Mouse (Mus musculus): ENCODE data around the gene Gm13889. TPM values are rescaled to one million over a fixed set of nuclear protein-coding genes. Genes with fewer than 3 reads are reported as not detected.
A peak's percentile ranks its signal among the peaks of the same experiment; 100 is the strongest.

Gm13889 gene
- polyA plus RNA-seq, 1 experiment from 2014 or later: 6.2 TPM

DNA sequence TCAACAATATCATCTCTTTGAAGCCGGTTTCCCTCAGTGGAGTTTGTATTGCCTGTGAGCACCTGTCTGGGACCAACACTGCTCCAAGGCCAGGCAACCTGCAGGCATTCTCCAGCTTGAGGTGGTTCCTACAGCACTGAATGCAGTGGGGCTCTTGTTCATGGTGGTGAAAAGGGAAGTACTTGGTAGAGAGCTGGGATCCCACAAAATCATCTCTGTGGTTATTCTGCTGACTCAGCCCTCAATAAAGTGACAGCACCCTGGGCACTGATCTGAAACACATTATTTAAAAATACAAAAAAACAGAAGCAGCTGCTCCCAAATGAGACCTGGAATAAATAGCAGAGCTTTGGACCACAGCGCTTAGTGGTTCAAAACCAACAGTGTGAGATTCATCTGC is 31.4 kb upstream of the Gm13889 start:
- Histone ChIP-seq H3K4me1 (ENCODE audit: control insufficient read depth, insufficient read depth, low read length) (0 out of 2 replicates have a peak, but pooled peaks cover 3% of the 10 kb centered on the region), H3K4me2 (ENCODE audit: low read length) (no peak overlapping the region), H3K9ac (replicated peaks; ENCODE audit: low read length) (no peak overlapping the region), H3K27ac (replicated peaks; ENCODE audit: low read depth, low read length) (no peak overlapping the region), H3K27me3 (ENCODE audit: control insufficient read depth, insufficient read depth, low read length) (no peaks in the 10 kb centered on the region), H3K9me3 (ENCODE audit: control insufficient read depth, low read length) (no peaks in the 10 kb centered on the region), H3K36me3 (ENCODE audit: control insufficient read depth, insufficient read depth, low read length) (peaks cover 67% of the 10 kb centered on the region), H3K4me3 (replicated peaks; ENCODE audit: low read depth, low read length) (no peak overlapping the region)
- no peak for DNase-seq
- WGBS: 96% methylated on average over 2 of the region's 2 CpGs
- ATAC-seq (ENCODE audit: low FRiP score, low TSS enrichment): no peak

DNA sequence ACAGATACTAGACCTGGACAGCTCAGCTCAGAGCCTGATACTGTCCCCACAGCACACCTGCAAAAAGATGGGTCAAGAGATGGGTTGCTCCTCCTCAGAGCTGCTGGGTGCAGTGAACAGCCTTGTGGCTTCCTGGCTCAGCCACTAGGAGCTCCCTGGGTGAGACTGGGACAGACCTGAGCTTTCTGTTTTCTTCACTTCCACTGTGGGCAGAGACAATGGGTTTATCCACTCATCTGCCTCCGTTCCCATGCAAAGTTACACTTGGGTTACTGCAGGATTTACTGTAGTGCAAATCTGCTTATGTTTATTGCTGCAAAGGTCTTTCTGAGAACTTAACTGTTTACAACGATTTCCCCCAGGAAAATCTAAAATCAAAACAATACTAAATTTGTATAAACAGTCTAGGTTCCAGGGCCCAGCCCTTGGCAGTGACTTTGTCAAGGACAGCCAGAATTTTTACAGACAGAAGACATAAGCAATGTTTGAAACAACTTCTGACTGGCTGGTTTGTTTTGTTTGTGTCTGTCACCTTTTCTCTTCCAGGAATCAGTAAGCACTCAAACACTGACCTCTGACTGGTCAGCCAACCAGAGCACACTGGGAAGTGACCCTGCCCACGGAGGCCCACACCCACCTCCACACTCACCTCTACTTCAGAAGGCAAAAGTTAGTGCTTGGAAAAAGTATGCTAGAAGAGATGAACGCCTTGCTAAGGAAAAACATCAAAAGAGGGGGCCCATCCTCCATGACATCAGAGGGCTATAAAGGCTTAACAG is 25.6 kb upstream of the Gm13889 start:
- Histone ChIP-seq H3K27ac (replicated peaks; ENCODE audit: low read depth, low read length) (no peak overlapping the region), H3K4me3 (replicated peaks; ENCODE audit: low read depth, low read length) (no peak overlapping the region), H3K36me3 (ENCODE audit: control insufficient read depth, insufficient read depth, low read length) (peaks cover 70% of the 10 kb centered on the region), H3K9ac (replicated peaks; ENCODE audit: low read length) (no peak overlapping the region), H3K4me1 (ENCODE audit: control insufficient read depth, insufficient read depth, low read length) (no peaks in the 10 kb centered on the region), H3K27me3 (ENCODE audit: control insufficient read depth, insufficient read depth, low read length) (no peaks in the 10 kb centered on the region), H3K9me3 (ENCODE audit: control insufficient read depth, low read length) (no peaks in the 10 kb centered on the region), H3K4me2 (ENCODE audit: low read length) (no peak overlapping the region)
- ATAC-seq (ENCODE audit: low FRiP score, low TSS enrichment): no peak
- DNase-seq: no peak
- 93% methylated on average over 4 of the region's 4 CpGs for WGBS

DNA sequence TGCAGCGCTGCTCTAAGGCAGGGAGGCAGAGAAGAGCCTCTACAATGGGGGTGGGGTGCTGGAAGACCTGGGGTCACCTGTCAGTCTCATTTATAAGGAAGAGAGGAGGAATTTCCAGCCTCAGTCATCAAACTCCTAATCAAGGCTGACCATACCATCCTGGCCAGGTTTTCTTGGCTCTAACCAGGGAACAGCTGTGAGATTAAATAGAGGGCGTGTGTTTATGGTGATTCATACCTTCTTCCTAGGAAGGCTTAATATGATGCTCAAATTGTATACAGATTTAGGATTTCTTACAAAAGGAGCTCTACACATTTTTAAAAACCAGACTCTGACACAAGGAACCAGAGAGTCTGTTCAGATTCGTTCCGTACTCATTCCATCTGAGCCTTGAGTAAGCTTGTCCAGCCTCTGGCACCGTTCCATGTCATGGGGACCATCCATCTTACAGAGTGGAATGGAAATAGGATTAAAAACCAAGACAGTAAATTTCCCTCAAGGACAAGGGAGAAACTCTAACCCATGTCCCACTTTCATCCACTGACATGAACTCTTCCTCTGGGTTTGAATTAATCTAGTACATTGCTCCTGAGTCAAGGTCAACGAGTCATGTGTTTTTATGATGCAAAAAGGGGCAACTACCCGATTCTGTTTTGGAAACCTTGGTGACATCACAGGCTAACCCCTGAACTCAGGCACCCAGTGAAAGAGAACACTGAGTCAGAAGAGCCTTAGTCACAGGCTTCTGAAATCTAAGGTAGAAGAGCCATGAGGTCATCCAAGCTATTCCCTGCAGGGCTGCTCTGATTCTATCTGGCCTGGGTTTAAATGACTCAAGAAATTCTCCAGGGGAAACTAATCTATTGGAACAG is 22.5 kb upstream of the Gm13889 start:
- Histone ChIP-seq H3K9me3 (ENCODE audit: control insufficient read depth, low read length) (no peaks in the 10 kb centered on the region), H3K4me1 (ENCODE audit: control insufficient read depth, insufficient read depth, low read length) (peaks cover 20% of the 10 kb centered on the region), H3K36me3 (ENCODE audit: control insufficient read depth, insufficient read depth, low read length) (peaks cover 53% of the 10 kb centered on the region), H3K9ac (replicated peaks; ENCODE audit: low read length) (no peak overlapping the region), H3K4me3 (replicated peaks; ENCODE audit: low read depth, low read length) (no peak overlapping the region), H3K4me2 (ENCODE audit: low read length) (no peak overlapping the region), H3K27ac (replicated peaks; ENCODE audit: low read depth, low read length) (no peak overlapping the region), H3K27me3 (ENCODE audit: control insufficient read depth, insufficient read depth, low read length) (no peaks in the 10 kb centered on the region)
- 91% methylated on average over 7 of the region's 7 CpGs for WGBS
- no peak for DNase-seq
- ATAC-seq (ENCODE audit: low FRiP score, low TSS enrichment): no peak

DNA sequence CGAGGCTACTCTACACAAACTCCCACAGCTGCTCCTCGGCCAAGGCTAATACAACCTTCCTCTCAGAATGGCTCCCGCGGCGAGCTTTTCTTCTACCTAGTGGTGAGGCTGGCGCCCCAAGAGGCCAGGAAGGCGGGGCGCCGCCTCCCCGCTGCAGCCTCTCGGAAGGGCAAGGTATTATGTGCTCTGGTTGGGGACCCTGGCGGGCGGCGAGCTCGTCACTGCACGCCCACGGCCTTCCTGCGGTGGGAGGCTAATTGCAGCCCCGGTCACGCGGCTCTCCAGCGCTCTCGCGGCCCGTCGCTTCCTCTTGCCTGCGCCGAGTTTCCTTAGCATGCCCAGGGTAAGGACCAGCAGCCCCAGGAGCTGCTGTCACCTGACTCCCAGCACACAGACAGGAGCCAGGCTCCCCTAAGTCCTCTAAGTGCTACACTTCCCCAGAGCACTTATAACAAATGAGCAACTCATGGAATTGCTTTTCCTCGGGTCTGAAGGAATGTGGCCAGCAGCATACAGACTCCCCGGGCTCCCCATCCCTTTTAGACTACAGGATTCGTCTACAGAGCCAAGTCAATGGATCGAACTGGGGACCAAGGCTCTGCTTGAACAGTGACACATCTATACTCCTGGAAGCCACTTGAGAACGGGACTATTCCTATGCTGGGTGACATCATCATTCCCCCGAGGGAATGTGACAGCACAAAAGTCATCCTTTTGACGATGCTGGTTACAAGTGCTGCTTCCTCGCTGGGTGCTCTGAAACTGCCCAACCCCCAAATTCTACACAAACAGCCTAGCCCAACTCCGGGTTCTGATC is 19.6 kb upstream of the Gm13889 start:
- peak overlapping the region; percentile 82 for H3K4me2 ChIP-seq (ENCODE audit: low read length)

DNA sequence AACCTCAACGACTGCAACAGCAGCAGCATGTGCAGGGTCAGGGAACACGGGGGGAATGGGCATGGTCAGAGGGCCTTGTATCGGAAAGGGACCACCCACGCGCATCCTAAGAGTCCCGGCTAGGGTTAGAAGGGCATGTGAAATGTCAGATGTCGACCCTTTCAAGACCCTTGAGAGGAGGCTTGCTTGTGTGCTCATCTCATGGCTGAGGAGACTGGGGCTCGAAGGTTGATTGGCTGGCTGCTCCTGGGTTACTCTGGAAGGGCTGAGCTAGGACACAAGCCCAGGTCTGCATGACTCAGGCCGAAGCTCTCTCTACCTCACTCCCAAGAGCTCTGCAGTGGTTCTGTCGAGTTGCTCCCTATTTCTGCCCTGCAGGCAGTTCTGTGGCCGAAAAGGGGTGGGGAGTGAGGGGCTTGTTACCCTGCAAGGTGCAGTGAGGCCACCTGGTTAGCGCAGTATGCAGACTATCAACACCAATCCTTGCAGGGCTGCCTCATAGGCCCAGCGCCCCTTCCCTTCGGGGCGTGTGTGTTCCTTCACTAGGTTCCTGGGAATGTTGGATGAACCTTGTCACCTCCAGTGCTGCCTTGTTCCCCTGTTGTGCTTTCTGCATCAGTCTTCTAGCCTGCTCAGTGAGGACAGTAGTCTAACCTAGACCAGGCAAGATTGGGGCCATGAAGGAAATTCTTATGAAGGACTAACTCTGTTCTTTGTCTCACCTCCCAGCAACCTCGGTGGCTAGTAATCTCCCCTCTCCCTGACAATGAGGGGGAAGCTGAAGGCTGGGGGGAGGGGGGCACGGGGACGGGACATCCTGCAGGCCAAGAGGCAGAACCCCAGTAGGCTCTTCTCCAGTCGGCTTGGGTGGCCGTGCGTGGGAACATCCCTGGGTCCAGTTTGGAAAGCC is 18.8 kb upstream of the Gm13889 start:
- Histone ChIP-seq H3K27me3 (ENCODE audit: control insufficient read depth, insufficient read depth, low read length) (no peaks in the 10 kb centered on the region), H3K9me3 (ENCODE audit: control insufficient read depth, low read length) (no peaks in the 10 kb centered on the region), H3K27ac (replicated peaks; ENCODE audit: low read depth, low read length) (peak overlapping the region; percentile 70), H3K4me1 (ENCODE audit: control insufficient read depth, insufficient read depth, low read length) (peaks cover 20% of the 10 kb centered on the region), H3K9ac (replicated peaks; ENCODE audit: low read length) (peak overlapping the region; percentile 65), H3K36me3 (ENCODE audit: control insufficient read depth, insufficient read depth, low read length) (peaks cover 22% of the 10 kb centered on the region), H3K4me2 (ENCODE audit: low read length) (peak overlapping the region; percentile 82), H3K4me3 (replicated peaks; ENCODE audit: low read depth, low read length) (peak overlapping the region; percentile 36)
- peak; percentile 42 for ATAC-seq (ENCODE audit: low FRiP score, low TSS enrichment)
- DNase-seq: peak; percentile 7
- 17% methylated on average over 21 of the region's 21 CpGs for WGBS

More for the DNA sequence above, 19.6 kb upstream of the Gm13889 start:
- Histone ChIP-seq H3K27ac (replicated peaks; ENCODE audit: low read depth, low read length) (peak overlapping the region; percentile 70), H3K4me1 (ENCODE audit: control insufficient read depth, insufficient read depth, low read length) (peaks cover 20% of the 10 kb centered on the region), H3K9ac (replicated peaks; ENCODE audit: low read length) (peak overlapping the region; percentile 65), H3K36me3 (ENCODE audit: control insufficient read depth, insufficient read depth, low read length) (peaks cover 31% of the 10 kb centered on the region), H3K9me3 (ENCODE audit: control insufficient read depth, low read length) (no peaks in the 10 kb centered on the region), H3K27me3 (ENCODE audit: control insufficient read depth, insufficient read depth, low read length) (no peaks in the 10 kb centered on the region), H3K4me3 (replicated peaks; ENCODE audit: low read depth, low read length) (peak overlapping the region; percentile 36)
- WGBS: 2% methylated on average over 37 of the region's 37 CpGs
- ATAC-seq (ENCODE audit: low FRiP score, low TSS enrichment) (peak; percentile 83), DNase-seq (peak; percentile 84)

DNA sequence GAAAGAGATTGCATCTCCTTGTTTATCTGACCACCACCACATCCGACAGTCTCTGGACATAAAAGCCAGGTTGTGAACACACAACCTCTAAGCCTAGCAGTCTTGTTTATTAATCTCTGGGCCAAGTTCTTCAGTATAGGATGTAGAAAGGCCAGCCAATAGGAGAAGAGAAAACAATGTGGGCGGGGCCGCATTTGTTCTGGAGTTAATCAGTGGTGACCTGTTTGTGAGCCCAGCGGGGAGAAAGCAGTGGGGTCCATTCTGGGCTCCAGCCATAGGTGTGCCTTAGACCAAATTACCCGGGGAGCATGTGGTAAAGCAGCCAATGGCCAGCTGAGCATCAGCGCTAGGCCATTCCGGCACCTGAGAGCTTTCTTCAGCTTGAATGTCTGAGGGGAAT is 18.0 kb upstream of the Gm13889 start:
- Histone ChIP-seq H3K9me3 (ENCODE audit: control insufficient read depth, low read length) (no peaks in the 10 kb centered on the region), H3K4me1 (ENCODE audit: control insufficient read depth, insufficient read depth, low read length) (peaks cover 20% of the 10 kb centered on the region), H3K4me2 (ENCODE audit: low read length) (no peak overlapping the region), H3K4me3 (replicated peaks; ENCODE audit: low read depth, low read length) (no peak overlapping the region), H3K27ac (replicated peaks; ENCODE audit: low read depth, low read length) (no peak overlapping the region), H3K27me3 (ENCODE audit: control insufficient read depth, insufficient read depth, low read length) (no peaks in the 10 kb centered on the region), H3K36me3 (ENCODE audit: control insufficient read depth, insufficient read depth, low read length) (peaks cover 15% of the 10 kb centered on the region), H3K9ac (replicated peaks; ENCODE audit: low read length) (no peak overlapping the region)
- ATAC-seq (ENCODE audit: low FRiP score, low TSS enrichment): no peak
- WGBS: 51% methylated on average over 7 of the region's 7 CpGs
- DNase-seq: no peak

DNA sequence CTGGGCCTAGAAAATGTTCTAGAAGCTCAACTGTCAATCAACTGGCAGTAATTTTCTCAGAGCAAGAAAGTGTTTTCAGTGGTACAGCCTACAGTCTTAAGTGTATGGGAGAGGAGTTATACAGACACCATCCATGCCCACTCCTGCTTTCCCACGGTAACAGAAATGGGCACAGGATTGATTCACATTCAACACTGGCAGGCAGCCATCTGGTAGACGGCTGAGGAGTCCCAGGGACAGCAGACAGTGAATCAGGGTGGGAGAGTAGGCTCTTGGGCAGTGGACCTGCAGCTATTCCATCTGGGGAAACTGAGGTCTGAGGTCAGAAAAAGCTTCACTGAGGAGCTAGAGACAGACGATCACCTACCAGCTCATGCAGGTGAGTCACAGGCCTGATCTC is 14.6 kb upstream of the Gm13889 start:
- WGBS: 74% methylated on average over 3 of the region's 3 CpGs

More for the DNA sequence above, 14.6 kb upstream of the Gm13889 start:
- H3K36me3 ChIP-seq (ENCODE audit: control insufficient read depth, insufficient read depth, low read length): no peaks in the 10 kb centered on the region
- no peaks in the 10 kb centered on the region for H3K9me3 ChIP-seq (ENCODE audit: control insufficient read depth, low read length)
- no peaks in the 10 kb centered on the region for H3K27me3 ChIP-seq (ENCODE audit: control insufficient read depth, insufficient read depth, low read length)
- H3K9ac ChIP-seq (replicated peaks; ENCODE audit: low read length): no peak overlapping the region
- DNase-seq (no peak), ATAC-seq (ENCODE audit: low FRiP score, low TSS enrichment) (no peak)
- H3K4me2 ChIP-seq (ENCODE audit: low read length): no peak overlapping the region
- H3K4me1 ChIP-seq (ENCODE audit: control insufficient read depth, insufficient read depth, low read length): peaks cover 14% of the 10 kb centered on the region
- no peak overlapping the region for H3K4me3 ChIP-seq (replicated peaks; ENCODE audit: low read depth, low read length)
- H3K27ac ChIP-seq (replicated peaks; ENCODE audit: low read depth, low read length): no peak overlapping the region
